Comparison of ENCODE assay signal across 9 mouse cellular contexts in genomic region chr1:36162687-36163086, GRCm38 (mm10).
DNase-seq lines count a peak whose midpoint lies in the region; ATAC-seq and TF ChIP-seq lines count a peak whose summit lies in the region.
"Had no signal": no experiment of that assay in that cellular context is flagged by ENCODE, and none has a peak within 500 bp of the region (broad histone marks: within the 10 kb centered on the region; RNA-seq: fewer than 3 reads in every experiment).

No protein-coding gene starts in this region.

- no peak overlapping the region for H3K9ac ChIP-seq in midbrain, postnatal 0 days (replicated peaks; ENCODE audit: low read length, poor library complexity, severe bottlenecking)
- H3K9ac ChIP-seq: limb, embryonic 12.5 days had no signal

- no peaks in the 10 kb centered on the region for H3K4me1 ChIP-seq in midbrain, postnatal 0 days (ENCODE audit: insufficient read depth, low read length)
- no peaks in the 10 kb centered on the region for H3K4me1 ChIP-seq in midbrain, embryonic 10.5 days
- H3K4me1 ChIP-seq: limb, embryonic 12.5 days had no signal

- WGBS in midbrain, postnatal 0 days, result 83% methylated on average over 8 of the region's 8 CpGs
- 83% methylated on average over 8 of the region's 8 CpGs for WGBS in midbrain, embryonic 10.5 days

- H3K9me3 ChIP-seq in midbrain, postnatal 0 days (ENCODE audit: low read length), result no peaks in the 10 kb centered on the region
- no peaks in the 10 kb centered on the region for H3K9me3 ChIP-seq in midbrain, embryonic 10.5 days (replicated peaks)
- H3K9me3 ChIP-seq: limb, embryonic 12.5 days had no signal

- no peak for TF ChIP-seq CTCF in midbrain, postnatal 0 days (IDR thresholded peaks at IDR 0.05)

- intact Hi-C loops in heart, postnatal 10 days (cut with DNase I), result no loop called here

- ATAC-seq in midbrain, postnatal 0 days (ENCODE audit: low FRiP score), result no peak

- peaks cover 57% of the 10 kb centered on the region for H3K36me3 ChIP-seq in midbrain, postnatal 0 days (ENCODE audit: insufficient read depth, low read length)
- H3K36me3 ChIP-seq in midbrain, embryonic 10.5 days, result peaks cover 98% of the 10 kb centered on the region

- no peak overlapping the region for H3K4me3 ChIP-seq in midbrain, postnatal 0 days (ENCODE audit: low read depth, low read length)
- H3K4me3 ChIP-seq in midbrain, embryonic 10.5 days, result no peak overlapping the region
- H3K4me3 ChIP-seq: limb, embryonic 12.5 days had no signal

- H3K27me3 ChIP-seq in midbrain, postnatal 0 days (ENCODE audit: insufficient read depth, low read length), result no peaks in the 10 kb centered on the region
- H3K27me3 ChIP-seq in midbrain, embryonic 10.5 days (ENCODE audit: low read depth, poor library complexity, severe bottlenecking), result no peaks in the 10 kb centered on the region
- H3K27me3 ChIP-seq: limb, embryonic 12.5 days had no signal

- peak; percentile 29 for DNase-seq in thymus, postnatal 0 days (ENCODE audit: low spot score)
- no peak for DNase-seq in thymus, postnatal 4 days
- DNase-seq in heart, postnatal 10 days, result peak; percentile 22 to 23
- peak; percentile 70 for DNase-seq in lung, postnatal 10 days
- no peak for DNase-seq in yolk sac, embryonic 10.5 days (ENCODE audit: low spot score)
- DNase-seq in midbrain, postnatal 0 days (ENCODE audit: low spot score), result no peak
- no peak for DNase-seq in midbrain, embryonic 10.5 days (ENCODE audit: low spot score)
- DNase-seq: kidney, postnatal 14 days had no signal

- no peak overlapping the region for H3K27ac ChIP-seq in midbrain, postnatal 0 days (ENCODE audit: low read depth, low read length)
- no peak overlapping the region for H3K27ac ChIP-seq in midbrain, embryonic 10.5 days (replicated peaks)
- H3K27ac ChIP-seq: limb, embryonic 12.5 days had no signal

- no peak overlapping the region for H3K4me2 ChIP-seq in midbrain, postnatal 0 days (ENCODE audit: low read depth, low read length, poor library complexity, severe bottlenecking)
- H3K4me2 ChIP-seq: limb, embryonic 12.5 days had no signal

Comparison
In these comparisons a context has a peak if more than half of its experiments do, and no peak if none do; other contexts are left out.
1. DNase-seq: peak in thymus, postnatal 0 days (single experiment), heart, postnatal 10 days (2 of 2) and lung, postnatal 10 days (single experiment); none in thymus, postnatal 4 days (single experiment), yolk sac, embryonic 10.5 days (single experiment), midbrain, postnatal 0 days (single experiment) and midbrain, embryonic 10.5 days (single experiment).